Comparison of ENCODE assay signal across 9 mouse cellular contexts in the genomic region with DNA sequence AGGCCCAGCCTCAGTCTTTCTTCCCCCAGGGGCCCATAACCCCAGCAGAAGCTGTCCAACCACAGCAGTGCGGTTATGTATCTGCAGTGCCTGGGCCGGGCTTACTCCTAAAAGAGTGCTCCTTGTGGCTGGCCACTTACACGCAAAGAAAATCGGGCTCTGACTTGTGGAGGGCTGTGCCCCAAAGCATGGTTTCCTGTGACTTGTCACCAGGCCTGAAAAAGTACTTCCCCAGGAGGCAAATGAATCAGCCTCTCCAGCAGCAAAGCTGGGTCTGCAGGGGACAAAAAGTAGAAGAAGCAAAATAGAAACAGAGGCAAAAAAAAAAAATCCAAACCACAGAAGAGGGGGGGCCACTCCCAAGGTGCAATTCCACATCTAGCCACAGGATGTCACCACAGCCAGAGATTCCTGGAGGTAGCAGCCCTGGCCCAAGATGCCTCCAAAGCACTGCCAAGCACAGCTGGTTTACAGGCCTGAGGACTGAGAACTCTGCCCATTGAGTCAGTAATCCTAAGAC. TPM values are rescaled to one million over a fixed set of nuclear protein-coding genes. Genes with fewer than 3 reads are reported as not detected.
A peak's percentile ranks its signal among the peaks of the same experiment; 100 is the strongest.
DNase-seq lines count a peak whose midpoint lies in the region; ATAC-seq and TF ChIP-seq lines count a peak whose summit lies in the region.
"Had no signal": no experiment of that assay in that cellular context is flagged by ENCODE, and none has a peak within 500 bp of the region (broad histone marks: within the 10 kb centered on the region; RNA-seq: fewer than 3 reads in every experiment).

No protein-coding gene starts in this region.

- no peak overlapping the region for H3K27ac ChIP-seq in ES-Bruce4 (ENCODE audit: insufficient read depth, low read length)
- peak overlapping the region; percentile 54 for H3K27ac ChIP-seq in bone marrow, adult 2 months (ENCODE audit: control insufficient read depth, insufficient read depth, low read depth, low read length, poor library complexity)
- H3K27ac ChIP-seq in embryonic facial prominence, embryonic 14.5 days (replicated peaks; ENCODE audit: low read depth, low read length), result no peak overlapping the region
- H3K27ac ChIP-seq in lung, embryonic 15.5 days, result peak overlapping the region; percentile 64
- H3K27ac ChIP-seq: midbrain, embryonic 12.5 days had no signal

- no peak overlapping the region for H3K4me2 ChIP-seq in embryonic facial prominence, embryonic 14.5 days (ENCODE audit: low read depth, low read length)
- H3K4me2 ChIP-seq in lung, embryonic 15.5 days, result no peak overlapping the region
- H3K4me2 ChIP-seq: midbrain, embryonic 12.5 days had no signal

- no peaks in the 10 kb centered on the region for H3K9me3 ChIP-seq in ES-Bruce4 (replicated peaks; ENCODE audit: control insufficient read depth, insufficient read depth, low read length, poor library complexity, severe bottlenecking)
- no peaks in the 10 kb centered on the region for H3K9me3 ChIP-seq in embryonic facial prominence, embryonic 14.5 days (ENCODE audit: control insufficient read depth, low read length)
- no peaks in the 10 kb centered on the region for H3K9me3 ChIP-seq in lung, embryonic 15.5 days
- H3K9me3 ChIP-seq: midbrain, embryonic 12.5 days had no signal

- peak; percentile 70 for TF ChIP-seq CTCF in ES-Bruce4 (IDR thresholded peaks at IDR 0.05; ENCODE audit: low read depth, low read length)
- peak; percentile 85 for TF ChIP-seq CTCF in bone marrow, adult 2 months (IDR thresholded peaks at IDR 0.05; ENCODE audit: control insufficient read depth, insufficient read depth, low read length)

- peak; percentile 73; the same call in 1 of the 2 replicates for ATAC-seq in embryonic facial prominence, embryonic 14.5 days (ENCODE audit: low read depth)
- ATAC-seq in lung, embryonic 15.5 days (ENCODE audit: borderline replicate concordance, extremely low read depth, low FRiP score, low TSS enrichment), result peak; percentile 31; the same call in 1 of the 2 replicates

- TF ChIP-seq POLR2A in ES-Bruce4 (IDR thresholded peaks at IDR 0.05; ENCODE audit: insufficient read depth, low read length), result no peak
- no peak for TF ChIP-seq POLR2A in bone marrow, adult 2 months (IDR thresholded peaks at IDR 0.05; ENCODE audit: borderline replicate concordance, control insufficient read depth, low read depth, low read length)

- no peak overlapping the region for H3K9ac ChIP-seq in ES-Bruce4 (ENCODE audit: low read depth, poor library complexity, severe bottlenecking)
- H3K9ac ChIP-seq in embryonic facial prominence, embryonic 14.5 days (ENCODE audit: low read depth, low read length), result no peak overlapping the region
- no peak overlapping the region for H3K9ac ChIP-seq in lung, embryonic 15.5 days
- H3K9ac ChIP-seq: midbrain, embryonic 12.5 days had no signal

- no peak overlapping the region for H3K4me3 ChIP-seq in ES-Bruce4 (ENCODE audit: low read depth, low read length)
- no peak overlapping the region for H3K4me3 ChIP-seq in bone marrow, adult 2 months (replicated peaks; ENCODE audit: control insufficient read depth, low read depth, low read length)
- H3K4me3 ChIP-seq in embryonic facial prominence, embryonic 14.5 days (ENCODE audit: low read depth, low read length), result no peak overlapping the region
- H3K4me3 ChIP-seq in lung, embryonic 15.5 days, result no peak overlapping the region
- H3K4me3 ChIP-seq: midbrain, embryonic 12.5 days had no signal

- H3K36me3 ChIP-seq in ES-Bruce4 (ENCODE audit: control insufficient read depth, insufficient read depth, low read length, poor library complexity, severe bottlenecking), result no peaks in the 10 kb centered on the region
- no peaks in the 10 kb centered on the region for H3K36me3 ChIP-seq in embryonic facial prominence, embryonic 14.5 days (ENCODE audit: control insufficient read depth, insufficient read depth, low read length)
- H3K36me3 ChIP-seq in lung, embryonic 15.5 days, result no peaks in the 10 kb centered on the region
- H3K36me3 ChIP-seq: midbrain, embryonic 12.5 days had no signal

- peak; percentile 85 for DNase-seq in embryonic facial prominence, embryonic 14.5 days (ENCODE audit: low spot score)
- peak; percentile 83 to 85 for DNase-seq in heart, postnatal 10 days
- DNase-seq in layer of hippocampus, adult 11-12 months (ENCODE audit: low spot score), result peak; percentile 80
- peak; percentile 52 for DNase-seq in ovary, postnatal 10 days (ENCODE audit: low spot score)
- peak; percentile 82 for DNase-seq in thymus, postnatal 14 days

- TF ChIP-seq EP300 in ES-Bruce4 (IDR thresholded peaks at IDR 0.05; ENCODE audit: insufficient read depth, low read depth, low read length), result no peak

- H3K4me1 ChIP-seq in ES-Bruce4 (ENCODE audit: control insufficient read depth, insufficient read depth, low read length), result no peaks in the 10 kb centered on the region
- peaks cover 12% of the 10 kb centered on the region for H3K4me1 ChIP-seq in bone marrow, adult 2 months (ENCODE audit: control insufficient read depth, insufficient read depth, low read length)
- H3K4me1 ChIP-seq in embryonic facial prominence, embryonic 14.5 days (ENCODE audit: control insufficient read depth, insufficient read depth, low read length), result no peaks in the 10 kb centered on the region
- H3K4me1 ChIP-seq in lung, embryonic 15.5 days, result peaks cover 27% of the 10 kb centered on the region

- 0% methylated on average over 4 of the region's 4 CpGs for WGBS in bone marrow, adult 2 months
- 32% methylated on average over 4 of the region's 4 CpGs for WGBS in embryonic facial prominence, embryonic 14.5 days
- WGBS in lung, embryonic 15.5 days, result 25% methylated on average over 4 of the region's 4 CpGs

- H3K27me3 ChIP-seq in ES-Bruce4 (ENCODE audit: control insufficient read depth, insufficient read depth, low read length, poor library complexity, severe bottlenecking), result no peaks in the 10 kb centered on the region
- no peaks in the 10 kb centered on the region for H3K27me3 ChIP-seq in embryonic facial prominence, embryonic 14.5 days (replicated peaks; ENCODE audit: control insufficient read depth, insufficient read depth, low read length)
- no peaks in the 10 kb centered on the region for H3K27me3 ChIP-seq in lung, embryonic 15.5 days

- intact Hi-C loops in heart, postnatal 10 days (cut with DNase I), result loop anchor here (1.0 to 5.0 kb wide), 2 partner anchors 72 to 280 kb away; no protein-coding TSS in a partner anchor

RNA-seq across cellular contexts. Expression of a gene that starts 18.9 kb away (rescaled TPM):
- polyA plus RNA-seq in ES-Bruce4 (2011; ENCODE audit: insufficient read depth, insufficient read length, low read depth, missing spikeins), result 165 and 182 TPM in 2 replicates
- polyA plus RNA-seq in bone marrow, adult 2 months (2011; ENCODE audit: insufficient read depth, insufficient read length, low replicate concordance, missing spikeins), result 70.7 and 90.6 TPM in 2 replicates
- 93.0 and 98.3 TPM in 2 replicates for polyA plus RNA-seq in embryonic facial prominence, embryonic 14.5 days (2014; fragmentation: Nextera tagmentation; extraction: Ambion mirVana)
- total RNA-seq in heart, postnatal 10 days (2021), result 10 to 100 TPM; 22.9 to 28.4 TPM
- polyA plus RNA-seq in lung, embryonic 15.5 days (2015; fragmentation: Nextera tagmentation; extraction: Ambion mirVana), result 143 and 158 TPM in 2 replicates

RNA-seq across cellular contexts. Expression of a gene that starts 51.1 kb away (rescaled TPM):
- 6,021 and 6,375 TPM in 2 replicates for polyA plus RNA-seq in ES-Bruce4 (2011; ENCODE audit: insufficient read depth, insufficient read length, low read depth, missing spikeins)
- 4,657 and 4,712 TPM in 2 replicates for polyA plus RNA-seq in bone marrow, adult 2 months (2011; ENCODE audit: insufficient read depth, insufficient read length, low replicate concordance, missing spikeins)
- polyA plus RNA-seq in embryonic facial prominence, embryonic 14.5 days (2014; fragmentation: Nextera tagmentation; extraction: Ambion mirVana), result 1,887 and 1,994 TPM in 2 replicates
- 1,000 to 10,000 TPM; 1,715 to 1,777 TPM for total RNA-seq in heart, postnatal 10 days (2021)
- 1,214 and 1,323 TPM in 2 replicates for polyA plus RNA-seq in lung, embryonic 15.5 days (2015; fragmentation: Nextera tagmentation; extraction: Ambion mirVana)

Comparison
In these comparisons a context has a peak if more than half of its experiments do, and no peak if none do; other contexts are left out.
1. H3K27ac ChIP-seq: peak in bone marrow, adult 2 months (single experiment) and lung, embryonic 15.5 days (single experiment); none in ES-Bruce4 (single experiment) and embryonic facial prominence, embryonic 14.5 days (single experiment).
2. Peak in every context shown above with its lines, with median percentiles within 50 percentile points of each other: DNase-seq.